Mouse (Mus musculus) lung, adult 18-20 months (tissue): ENCODE measurements around the gene Mapk9.
A peak's percentile ranks its signal among the peaks of the same experiment; 100 is the strongest.

Experiments used
- DNase-seq, 2 experiments: peaks; one replicate each; pipeline ENCODE4 v3.0.0; 2022; ENCODE audit warnings: mixed read lengths in 2 of 2

The Mapk9 gene

DNA sequence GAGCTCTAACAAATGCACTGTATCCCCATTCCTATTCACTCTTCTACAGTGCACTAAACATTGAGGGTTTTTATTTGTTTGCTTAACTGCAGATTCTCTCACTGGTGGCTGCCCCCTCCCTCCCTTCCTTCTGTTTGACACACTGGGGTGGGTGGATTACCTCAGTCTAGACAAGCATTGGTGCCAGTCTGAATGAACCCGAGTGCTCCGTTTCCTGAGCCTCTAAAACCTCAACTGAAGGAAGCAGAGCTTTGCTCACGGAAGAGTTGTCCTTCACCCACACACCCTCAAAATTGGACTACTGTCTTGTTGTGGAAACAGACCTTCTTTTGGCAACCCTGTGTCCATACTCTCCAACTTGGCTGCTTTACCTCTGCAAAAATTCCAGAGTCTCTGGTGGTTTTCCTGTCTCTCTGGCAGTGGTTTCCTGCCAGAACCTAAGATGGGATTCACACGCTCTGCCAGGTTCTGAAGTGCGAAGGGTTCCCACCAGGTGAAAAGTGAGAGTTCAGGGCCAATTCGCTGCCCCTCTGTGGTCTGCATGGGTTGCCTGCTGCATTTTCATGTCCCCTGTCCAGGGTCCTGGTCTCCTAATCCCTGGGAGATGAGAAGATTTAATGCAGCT, 49.5 kb downstream of the Mapk9 start:
- no peak for DNase-seq

DNA sequence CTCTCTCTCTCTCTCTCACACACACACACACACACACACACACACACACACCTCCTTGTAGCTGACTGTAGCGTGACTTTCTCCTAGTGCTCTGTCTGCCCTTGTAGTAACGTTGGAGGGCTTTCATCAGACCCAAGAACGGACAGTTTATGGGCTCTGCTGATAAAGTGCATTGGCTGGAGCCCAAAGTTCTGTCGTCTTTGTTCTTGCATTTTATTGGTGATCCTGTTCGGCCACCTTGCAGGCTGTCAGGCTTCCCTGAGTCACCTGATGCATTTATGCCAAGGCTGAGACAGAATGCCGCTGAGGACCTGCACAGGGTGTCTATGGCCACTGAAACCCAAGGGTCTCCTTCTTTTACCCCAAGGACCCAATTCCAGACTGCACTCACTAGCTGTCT, 53.5 kb downstream of the Mapk9 start:
- DNase-seq, result no peak

DNA sequence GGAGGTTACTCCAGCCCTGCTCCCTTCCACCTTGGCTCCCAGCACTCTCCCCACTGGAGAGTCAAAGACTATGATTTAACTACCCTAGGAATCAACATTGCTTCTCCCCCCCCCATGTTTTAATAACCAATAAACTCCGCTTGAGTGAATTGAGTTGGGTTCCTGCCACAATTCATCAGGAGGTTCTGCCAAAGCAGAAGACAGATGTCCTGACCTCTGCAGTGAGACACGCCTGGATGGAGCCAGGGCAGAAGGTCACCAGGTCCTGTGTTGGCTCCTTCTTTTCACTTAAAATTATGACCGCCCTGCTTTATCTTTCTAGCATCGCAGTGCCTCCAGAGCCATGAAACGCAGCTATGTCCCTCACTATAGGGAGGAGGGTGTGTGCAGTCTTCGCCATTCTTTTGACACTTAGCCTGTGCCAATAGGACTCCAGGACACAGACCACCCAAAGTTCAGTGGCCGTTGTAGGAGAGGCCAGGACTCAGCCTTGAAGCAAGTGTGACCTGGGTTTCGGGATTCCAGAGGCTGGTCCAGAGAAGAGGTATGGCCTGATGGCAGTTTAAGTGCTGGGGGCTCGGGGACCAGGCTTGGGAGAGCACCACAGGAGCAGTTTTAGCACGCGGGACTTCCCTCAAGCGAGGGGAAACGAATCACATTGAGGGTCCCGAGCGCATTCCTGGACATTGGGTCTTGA, 54.6 kb downstream of the Mapk9 start:
- no peak for DNase-seq

DNA sequence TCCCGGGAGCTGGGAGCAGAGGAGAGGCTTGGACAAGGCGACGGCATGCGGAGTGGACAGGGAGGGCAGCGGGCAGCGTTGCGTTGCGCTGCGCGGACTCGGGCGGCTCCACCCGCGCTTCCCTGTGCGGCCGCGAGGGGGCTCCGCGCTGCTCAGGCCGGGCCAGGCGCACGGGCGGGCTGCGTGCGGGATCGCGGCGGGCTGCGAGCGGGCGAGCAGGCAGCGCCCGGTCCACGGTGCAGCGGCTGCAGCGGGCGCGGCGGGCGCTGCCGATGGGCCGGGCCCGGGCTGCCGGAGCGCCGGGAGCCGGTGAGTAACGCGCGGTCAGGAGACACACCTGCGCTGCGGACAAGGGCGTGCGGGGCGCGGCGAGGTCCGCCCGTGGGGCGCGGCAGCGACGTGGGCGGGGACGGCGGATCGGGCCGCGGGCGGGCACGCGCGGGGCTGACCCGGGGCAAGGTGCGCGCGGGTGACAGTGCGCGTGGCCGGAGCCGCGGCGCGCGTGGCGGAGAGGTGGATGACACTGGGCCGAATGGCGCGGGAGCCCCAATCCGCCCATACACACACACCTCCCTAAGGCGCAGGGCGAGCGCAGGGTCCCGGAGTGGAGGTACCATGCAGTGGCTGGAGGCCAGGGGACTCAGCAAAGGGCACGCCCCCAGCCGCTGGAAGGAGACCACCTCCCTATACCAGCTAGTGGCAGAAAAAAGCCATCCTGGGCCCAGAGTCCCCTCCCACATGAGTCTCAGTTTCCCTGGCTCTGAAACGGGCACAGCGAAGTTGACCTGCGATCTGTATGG, 55.3 kb downstream of the Mapk9 start, which contains the start of gene Rasgef1c:
Gene Rasgef1c, plus strand, starts transcription at position 177 of the 800 bp plus-strand sequence.
- peak; percentile 32 to 56 for DNase-seq

DNA sequence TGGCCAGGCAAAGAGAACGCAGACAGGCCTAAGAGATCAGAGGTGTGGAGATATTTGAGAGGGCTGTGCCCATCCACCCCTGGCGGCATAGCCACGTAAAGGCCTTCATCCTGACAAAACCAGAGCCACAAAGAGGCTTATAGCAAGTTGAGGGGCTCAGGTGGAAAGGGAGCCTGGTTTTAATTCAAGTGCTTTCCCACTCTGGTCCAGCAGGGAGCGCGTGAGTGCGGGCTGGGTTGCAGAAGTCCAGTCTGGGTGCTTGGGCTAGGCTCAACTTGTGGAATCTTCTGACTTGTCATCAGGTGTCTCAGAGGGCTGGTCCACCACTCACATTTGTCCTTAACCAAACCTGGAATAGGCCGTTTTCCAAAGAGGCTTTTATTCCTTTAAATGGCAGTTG, 56.8 kb downstream of the Mapk9 start:
- DNase-seq, result peak; percentile 32 to 55

DNA sequence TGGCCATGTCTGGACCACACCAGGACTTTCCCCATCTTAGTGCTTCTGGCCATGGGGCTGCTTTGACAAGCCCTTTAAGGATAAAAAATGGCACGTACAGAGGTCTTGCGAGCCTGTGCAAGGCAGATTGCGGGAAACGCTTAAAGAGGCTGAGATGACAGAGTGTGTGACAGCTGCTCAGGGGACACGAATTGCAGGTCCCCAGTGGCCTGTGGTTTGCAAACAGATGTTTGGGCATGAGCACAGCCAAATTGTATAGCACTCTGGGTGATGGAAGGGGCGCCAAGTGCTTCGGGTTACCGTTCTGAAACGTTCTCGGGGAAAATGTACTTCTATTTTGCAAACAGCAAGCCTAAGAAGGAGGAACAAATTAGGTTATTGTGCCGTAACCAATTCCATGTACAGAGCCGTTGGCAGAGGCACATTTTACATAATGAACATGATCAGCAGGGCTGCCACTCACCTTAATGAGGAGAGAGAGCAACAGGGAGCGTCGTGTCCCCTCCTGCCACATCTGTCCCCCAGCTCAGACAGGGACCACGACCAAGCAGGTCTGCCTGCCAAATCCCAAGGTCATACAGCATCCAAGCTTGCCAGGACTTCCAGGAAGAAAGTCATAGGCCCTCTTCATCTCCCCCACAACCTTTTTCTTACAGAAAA, 72.1 kb downstream of the Mapk9 start:
- no peak for DNase-seq

DNA sequence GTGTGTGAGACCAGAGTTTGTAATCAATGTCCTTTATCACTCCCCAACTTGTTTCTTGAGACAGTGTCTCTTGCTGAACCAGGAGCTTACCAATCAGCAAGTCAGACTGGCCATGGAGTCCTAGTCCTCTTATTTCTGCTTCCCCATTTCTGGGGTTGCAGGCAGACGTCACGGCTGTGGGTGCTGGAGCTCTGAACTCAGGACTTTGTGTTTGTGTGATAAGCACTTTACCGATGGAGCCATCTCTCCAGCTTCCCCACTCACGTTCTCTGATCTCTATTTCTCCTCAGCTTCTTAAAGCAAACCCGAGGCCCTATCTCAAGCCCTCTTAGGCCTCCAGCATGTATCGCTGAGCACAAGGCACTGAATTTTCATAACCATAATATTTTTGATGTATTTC, 72.8 kb downstream of the Mapk9 start:
- DNase-seq, result no peak

DNA sequence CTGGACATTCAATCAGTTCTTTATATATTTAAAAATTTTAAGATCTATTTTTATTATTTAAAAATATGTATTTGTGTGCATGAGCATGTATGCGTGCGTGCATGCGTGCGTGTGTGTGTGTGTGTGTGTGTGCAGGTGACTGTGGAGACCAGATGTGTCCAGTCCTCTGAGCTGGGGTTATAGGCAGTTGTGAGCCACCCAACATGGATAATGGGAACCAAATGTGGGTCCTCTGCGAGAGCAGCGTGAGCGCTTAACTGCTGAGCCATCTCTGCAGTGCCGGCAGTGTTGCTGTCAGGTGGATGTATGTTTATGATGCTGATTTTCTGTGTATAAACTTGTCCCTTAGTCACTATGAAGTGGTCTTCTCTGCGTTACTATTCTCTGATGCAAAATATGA, 77.0 kb downstream of the Mapk9 start:
- no peak for DNase-seq

DNA sequence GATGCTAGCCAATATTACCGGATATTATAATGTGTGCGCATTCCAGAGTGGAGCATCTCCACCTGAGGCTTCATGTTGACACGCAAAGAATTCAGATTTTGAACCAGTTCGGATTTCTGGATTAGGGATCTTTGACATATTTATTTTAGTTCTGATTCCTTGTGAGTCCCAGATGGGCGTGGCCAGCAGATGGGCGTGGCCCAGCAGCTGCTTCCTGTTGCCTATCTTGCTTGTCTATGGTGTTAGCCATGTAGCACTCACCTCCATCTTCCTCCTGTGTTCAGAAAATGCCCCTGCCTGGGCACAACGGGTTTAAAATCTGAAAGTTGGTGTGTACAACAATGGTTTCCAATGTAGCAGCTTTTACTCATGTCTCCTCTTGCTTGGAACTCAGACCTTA, 79.6 kb downstream of the Mapk9 start:
- no peak for DNase-seq

DNA sequence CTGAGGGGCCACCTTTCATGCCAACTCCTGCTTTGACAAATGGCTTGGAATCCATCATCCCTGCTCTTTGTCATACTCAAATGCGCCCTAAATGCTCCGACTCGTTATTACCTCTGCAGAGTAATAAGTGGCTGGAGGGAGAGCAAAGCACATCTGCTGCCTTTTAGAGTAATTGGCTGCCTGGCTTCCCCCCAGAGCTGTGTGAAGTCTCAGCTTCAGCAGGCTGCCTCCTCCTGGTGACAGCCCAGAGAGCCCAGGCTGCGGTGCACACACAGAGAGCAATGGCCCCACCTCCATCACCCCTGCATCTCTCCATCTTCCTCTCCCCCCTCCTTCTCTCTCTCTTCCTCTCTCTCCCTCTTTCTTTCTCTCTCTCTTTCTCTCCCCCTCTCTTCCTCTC, 80.6 kb downstream of the Mapk9 start:
- DNase-seq, result no peak

DNA sequence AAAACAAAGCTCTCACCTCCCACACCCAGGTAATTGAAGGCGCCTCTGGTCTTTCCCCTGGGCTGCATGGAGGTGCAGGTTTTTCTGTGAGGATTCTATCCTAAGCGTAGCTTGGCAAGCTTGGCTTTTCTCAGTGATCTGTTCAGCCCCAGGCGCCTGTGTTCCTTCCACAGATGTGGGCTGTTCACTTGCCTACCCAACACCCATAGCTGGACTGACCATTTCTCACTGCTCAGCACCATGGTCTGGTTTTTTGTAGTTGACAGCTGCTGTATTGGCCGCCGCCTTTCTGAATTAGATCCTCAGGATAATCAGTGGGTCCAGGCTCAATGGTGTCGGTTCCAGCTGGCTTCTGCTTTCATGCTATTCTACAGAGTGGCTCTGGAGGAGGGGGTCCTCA, 81.1 kb downstream of the Mapk9 start:
- DNase-seq, result no peak

DNA sequence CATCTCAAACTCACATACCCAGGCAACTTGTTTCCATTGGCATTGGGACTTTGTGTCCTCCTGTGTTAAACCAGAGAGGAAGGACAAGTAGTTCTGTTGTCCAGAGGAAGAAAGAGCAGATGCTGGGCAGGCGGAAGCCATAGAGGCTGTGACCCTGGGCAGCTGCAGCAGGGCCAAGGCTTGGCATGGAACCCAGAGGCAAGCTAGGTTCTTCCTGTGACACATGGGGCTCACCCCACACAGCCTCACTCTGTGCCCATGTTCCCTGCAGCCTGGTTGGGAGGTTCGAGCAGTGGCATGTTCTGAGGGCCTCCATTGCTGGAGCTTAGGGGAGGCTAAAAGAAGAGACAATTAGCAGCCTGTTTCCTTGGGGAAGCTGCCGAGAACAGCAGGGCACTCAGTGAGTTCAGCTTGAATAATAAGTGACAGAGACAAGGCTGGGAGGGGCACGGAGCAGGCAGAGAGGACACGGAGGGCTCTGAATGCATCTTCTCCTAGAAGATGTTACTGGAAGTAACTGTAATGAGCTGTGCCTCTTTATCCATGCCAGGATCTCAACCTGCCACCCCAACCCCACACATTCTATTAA, 84.6 kb downstream of the Mapk9 start:
- peak; percentile 6 to 9 for DNase-seq

DNA sequence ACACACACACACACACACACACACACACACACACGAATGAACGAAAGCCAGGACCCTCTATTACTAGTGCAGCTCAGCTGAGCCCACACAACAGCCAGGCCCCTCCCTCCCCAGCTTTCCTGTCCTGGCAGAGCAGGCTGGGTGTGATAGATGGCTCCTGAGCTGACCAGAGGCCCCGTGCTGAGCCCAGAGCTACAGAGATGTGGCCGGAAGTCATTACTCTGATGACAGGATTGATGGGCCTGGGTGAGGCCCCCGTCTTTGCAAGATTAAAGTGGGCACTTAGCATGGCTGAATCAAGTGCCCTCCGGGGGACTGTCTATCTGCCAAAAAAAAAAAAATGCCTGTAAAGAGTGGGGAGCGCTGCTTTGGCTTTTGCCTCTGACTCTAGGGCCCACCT, 85.3 kb downstream of the Mapk9 start:
- no peak for DNase-seq

DNA sequence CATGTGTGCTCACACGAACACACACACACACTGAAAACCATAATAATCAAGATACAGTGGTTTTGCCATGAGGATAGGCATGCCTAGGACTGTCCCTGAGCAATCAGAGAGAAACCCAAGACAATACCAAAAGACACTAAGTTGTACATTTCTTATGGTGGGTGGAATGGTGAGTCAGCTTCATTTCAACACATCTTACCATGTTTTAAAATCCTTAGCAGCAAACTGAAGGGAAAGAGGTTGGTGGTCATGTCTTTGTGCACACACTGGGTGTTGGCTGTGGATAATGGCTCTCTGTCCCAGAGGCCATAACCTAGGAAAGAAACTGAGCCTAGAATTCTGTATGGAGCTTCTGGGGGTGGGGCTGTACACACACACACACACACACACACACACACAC, 87.3 kb downstream of the Mapk9 start:
- no peak for DNase-seq

DNA sequence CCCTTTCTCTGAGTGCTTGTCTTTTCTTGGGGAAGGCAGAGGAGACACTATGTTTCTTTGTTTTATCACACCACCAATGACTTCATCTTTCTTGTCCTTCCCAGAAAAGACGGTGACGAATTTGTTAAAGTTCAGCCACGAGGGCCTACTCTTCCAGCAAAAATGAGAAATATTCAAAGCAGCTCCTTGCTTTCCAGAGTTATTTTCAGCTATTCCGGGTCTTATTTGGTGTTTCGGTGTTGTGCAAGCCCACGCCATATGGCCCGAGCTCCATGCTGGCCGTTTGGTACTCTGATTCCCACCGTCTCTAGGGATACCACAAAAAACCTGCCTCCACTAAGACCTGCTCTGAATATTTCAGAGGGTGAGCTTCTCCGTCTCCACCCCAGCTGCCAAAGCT, 87.8 kb downstream of the Mapk9 start:
- DNase-seq, result peak; percentile 7 to 34
